Mouse (Mus musculus) cerebellum, postnatal 4 days (tissue): ENCODE data around the gene S100a2.

Source experiments
- DNase-seq, 2 experiments: peaks; one replicate each; pipeline ENCODE4 v3.0.0; 2022; ENCODE audit warnings: low spot score in 2 of 2, mixed read lengths in 1 of 2

Gene S100a2

DNA sequence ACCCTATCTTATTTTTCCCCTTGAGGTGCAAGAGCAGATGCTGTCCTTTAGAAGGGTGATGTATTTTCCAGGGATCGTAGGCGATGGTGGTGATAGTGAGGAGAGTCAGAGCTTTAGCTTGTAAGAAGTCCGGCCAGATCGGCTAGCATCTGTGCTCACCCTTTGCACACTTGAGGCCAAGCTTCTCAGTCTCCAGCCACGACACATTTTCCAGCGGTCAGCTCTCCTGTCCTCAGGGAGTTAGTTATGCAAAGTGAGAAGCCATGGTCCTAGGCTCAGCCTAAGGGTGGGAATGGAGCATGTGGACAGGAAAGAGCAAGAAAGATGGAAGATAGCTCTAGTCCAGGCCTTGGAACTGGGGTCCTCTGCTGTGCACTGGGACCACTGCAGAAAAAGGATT is 6.8 kb downstream of the S100a2 start:
- no peak for DNase-seq

DNA sequence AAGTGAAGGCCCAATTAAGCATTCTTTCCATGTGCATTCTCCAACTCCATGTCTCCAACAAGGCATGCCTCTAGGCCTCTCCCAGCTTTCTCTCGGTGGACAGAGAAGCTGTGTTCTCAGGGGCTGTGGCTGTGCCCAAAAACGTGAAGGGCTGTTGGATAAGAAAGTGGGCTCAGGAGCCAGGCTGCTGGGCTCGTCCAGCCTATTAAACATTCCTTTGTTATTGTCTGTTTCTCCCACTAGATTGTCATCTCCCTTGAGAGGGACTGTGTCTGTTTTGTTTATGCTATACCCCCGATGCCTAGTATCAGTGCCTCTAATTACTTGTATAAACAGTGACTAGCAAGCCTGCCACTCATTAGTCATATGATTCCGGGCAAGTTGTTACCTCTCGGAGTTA is 7.7 kb downstream of the S100a2 start:
- DNase-seq, result no peak

DNA sequence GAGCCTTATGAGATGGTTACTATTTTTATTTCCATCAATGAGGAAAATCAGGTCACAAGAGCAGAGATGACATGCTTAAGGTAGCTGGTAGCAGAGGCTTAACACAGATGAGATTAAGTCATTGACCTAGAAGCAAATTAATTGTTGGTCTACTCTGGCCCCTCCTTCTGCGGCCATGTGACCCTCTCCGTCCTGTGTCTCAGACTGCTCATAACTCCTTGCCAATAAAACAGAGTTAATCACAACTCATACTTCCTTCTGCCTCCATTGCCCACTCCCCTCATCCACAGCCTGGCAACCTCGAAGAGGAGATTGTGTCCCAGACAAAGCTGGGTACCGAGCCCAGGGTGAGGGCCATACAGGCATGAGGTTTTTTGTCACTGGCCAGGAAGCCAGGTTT is 8.2 kb downstream of the S100a2 start:
- no peak for DNase-seq

DNA sequence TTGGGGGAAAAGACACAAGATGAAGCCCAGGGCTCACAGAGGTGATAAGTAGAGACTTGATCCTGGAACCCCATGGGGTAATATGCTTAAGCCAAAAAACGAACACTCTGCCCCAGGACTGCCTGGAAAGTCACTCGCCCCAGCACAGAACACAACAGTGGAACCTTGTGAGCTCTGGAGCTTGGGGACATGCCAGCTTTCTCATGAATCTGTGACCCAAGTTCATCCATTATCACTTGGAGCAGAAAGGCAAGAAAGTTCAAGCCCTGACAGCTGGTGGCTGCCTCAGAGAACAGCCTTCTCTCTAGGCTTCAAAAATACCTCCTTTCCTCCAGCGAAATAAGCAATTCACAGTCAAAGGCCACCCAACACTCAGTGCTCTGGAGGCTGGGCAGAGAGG is 9.4 kb downstream of the S100a2 start:
- DNase-seq, result no peak

DNA sequence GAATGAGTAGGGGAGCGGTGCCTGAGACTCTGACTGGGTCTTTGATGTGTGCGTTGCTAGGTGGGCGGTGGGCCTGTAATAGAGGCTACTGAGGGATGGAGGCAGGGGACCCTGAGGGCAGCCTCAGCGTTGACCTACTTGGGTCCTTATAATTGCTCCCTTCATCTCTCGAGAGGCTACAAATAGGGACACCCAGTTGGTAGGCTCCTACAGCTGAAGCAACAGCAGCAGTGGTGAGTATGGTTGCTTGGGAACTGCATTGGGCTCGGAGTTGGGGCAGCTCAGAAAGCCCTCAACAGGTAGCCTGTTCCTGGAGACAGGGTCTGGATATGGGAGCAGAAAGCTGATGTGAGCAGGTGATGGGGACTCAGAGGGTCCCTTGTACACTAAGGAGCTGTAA is 10.0 kb downstream of the S100a2 start:
- DNase-seq, result no peak

DNA sequence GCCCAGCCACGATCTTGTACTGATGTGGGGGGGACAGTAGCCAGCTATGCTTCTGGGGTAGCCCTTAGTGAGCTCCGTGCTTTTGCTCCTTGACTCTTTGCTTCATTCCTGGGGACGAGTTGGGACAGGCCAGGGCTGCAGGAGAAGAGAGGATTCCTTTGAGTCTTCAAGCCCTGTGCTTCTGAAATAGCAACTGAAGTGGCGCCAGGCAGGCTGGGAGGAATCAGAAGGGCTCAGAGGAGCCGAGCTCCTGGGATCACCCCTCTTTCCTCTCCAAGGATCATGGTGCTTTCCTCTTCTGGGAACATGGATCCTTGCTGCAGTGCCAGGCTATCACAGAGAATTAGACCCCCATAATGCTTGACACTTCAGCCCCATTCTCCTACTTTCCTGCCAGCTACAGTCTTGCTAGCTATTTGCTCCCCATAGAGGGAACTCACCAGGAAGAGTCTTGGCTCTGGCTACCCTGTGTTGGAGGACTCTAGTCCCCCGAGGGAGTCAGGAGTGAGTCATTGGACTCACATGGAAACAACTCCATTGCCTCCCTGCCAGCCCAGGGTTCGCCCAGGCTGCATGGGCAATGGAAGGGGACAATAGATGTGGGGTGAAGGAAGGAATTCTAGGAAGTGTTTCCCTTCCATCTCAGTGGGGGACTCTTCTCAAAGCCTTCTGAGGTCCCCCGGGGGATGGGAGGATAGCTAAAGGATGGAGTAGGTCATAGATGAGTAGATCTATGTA is 10.6 kb downstream of the S100a2 start:
- no peak for DNase-seq

DNA sequence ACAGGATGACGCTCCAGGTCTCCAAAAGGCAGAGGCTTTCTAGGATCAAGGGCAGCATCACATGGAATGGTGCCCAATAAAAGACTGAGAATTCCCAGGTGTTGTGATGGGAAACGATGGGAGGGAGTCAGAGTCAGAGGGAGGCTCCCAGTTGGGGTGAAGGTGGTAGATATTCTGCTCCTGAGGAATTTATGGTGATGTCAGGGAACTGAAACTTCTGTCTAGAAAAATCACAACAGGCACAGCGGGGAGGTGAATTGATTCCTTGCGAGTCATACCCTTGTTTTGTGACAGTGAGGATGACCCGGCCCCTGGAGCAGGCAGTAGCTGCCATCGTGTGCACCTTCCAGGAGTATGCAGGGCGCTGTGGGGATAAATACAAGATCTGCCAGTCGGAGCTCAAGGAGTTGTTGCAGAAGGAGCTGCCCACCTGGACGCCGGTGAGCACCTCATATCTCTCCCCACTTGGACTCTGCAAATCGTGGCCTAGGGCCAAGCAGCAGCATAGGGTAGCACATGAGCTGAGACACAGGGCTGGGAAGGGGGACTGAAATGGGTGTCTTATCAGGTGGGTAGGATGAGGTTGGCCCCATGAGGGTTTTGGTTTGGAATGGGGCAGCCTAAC is 11.6 kb downstream of the S100a2 start, which contains the start of gene Gm42674:
Gm42674 (plus strand) TSS at position 419 of the 625 bp plus-strand sequence.
- DNase-seq, result no peak

DNA sequence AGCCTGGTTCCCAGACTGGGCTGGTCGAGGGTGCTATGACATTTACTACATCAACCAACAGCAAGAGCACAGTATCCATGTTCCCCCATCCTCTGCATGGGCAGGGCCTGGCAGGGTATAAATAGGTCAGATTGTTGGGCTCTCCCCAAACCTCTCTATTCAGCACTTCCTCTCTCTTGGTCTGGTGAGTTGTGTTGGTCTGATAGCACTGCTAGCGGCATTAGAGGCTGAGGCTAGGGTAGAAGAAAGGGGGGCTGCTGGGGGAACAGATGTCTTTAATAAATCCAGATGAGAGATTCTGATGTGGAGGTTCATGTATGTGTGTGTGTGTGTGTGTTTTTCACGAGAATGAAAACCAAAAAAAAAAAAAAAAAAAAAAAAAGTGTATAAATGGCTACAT is 13.6 kb downstream of the S100a2 start, which contains the start of gene S100a4:
S100a4 (plus strand) TSS at position 149 of the 400 bp plus-strand sequence.
- no peak for DNase-seq

DNA sequence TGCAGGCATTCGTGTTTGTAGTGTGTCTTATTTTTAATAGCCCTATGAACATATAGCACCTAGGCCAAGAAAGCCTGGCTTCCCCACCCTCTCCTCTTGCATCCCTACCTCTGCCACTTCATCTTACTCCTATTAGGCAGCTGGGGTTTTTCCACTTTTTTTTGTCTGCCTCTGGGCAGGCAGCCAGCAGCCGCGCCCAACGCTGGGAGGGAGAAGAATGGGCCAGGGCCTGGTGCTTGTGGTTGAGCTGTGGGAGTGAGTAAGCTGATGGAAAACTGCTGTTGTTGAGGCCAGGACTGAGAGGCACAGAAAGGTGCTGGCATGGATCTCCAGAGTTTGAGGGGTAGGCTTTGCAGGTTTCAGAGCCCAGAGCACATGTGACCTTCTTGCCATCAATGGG is 14.4 kb downstream of the S100a2 start:
- peak in 1 of 2 experiments; percentile 24 for DNase-seq

DNA sequence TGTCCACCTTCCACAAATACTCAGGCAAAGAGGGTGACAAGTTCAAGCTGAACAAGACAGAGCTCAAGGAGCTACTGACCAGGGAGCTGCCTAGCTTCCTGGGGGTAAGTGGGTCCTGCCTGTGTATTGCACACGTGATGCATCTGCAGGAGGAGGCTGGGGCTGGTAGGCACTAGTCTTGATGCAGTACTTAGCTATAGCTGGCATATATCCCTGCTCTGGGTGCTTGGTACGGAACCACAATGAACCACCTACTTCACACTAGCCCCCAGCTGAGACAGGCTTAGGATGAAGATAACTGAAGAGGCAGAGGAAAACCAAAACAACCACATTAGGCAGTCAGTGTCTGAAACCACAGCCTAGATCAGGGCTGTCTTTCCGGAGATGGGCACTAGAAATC is 15.0 kb downstream of the S100a2 start:
- no peak for DNase-seq

DNA sequence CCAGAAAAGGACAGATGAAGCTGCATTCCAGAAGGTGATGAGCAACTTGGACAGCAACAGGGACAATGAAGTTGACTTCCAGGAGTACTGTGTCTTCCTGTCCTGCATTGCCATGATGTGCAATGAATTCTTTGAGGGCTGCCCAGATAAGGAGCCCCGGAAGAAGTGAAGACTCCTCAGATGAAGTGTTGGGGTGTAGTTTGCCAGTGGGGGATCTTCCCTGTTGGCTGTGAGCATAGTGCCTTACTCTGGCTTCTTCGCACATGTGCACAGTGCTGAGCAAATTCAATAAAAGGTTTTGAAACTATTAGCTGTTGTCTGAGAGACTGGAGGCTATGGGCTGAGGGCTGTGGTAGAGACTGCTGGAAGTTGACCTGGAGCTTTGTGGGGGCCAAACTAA is 15.7 kb downstream of the S100a2 start:
- DNase-seq, result no peak

DNA sequence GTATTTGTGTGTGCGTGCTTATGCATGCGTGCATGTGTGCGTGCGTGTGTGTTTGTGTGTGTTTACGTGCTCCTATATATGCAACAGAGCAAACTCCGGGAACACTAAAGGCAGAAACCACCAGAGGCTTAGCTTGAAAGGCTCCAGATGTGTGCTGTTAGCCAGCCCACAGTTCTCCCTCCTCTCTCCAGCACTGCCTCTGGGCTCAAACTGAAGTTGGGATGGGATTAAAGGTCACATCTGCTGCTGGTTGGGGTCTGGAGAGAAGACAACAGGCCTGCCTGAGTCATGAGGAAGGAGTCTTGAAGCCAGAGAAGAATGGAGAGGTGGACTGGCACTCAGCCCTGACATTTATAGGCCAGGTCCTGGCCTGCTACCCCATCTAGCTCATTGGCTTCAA is 16.1 kb downstream of the S100a2 start:
- no peak for DNase-seq

DNA sequence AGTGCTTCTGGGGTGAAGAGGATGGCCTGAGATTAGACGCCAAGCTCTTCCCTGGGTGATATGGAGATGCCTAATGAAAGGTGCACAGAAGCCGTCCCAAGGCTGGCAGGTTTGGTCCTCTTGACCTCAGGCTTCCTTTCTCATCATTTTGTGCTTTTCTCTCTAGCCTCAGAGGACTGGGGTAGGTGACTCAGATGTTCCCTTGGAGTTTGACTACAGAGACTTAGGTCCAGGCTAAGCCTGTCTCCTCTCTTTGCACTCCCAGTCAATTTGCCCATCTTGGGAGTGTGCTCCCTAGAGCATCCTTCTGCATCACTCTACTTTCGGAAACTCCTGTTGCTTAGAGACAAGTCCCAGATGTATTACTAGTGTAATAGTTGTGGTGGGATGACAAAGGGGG is 17.3 kb downstream of the S100a2 start:
- no peak for DNase-seq

DNA sequence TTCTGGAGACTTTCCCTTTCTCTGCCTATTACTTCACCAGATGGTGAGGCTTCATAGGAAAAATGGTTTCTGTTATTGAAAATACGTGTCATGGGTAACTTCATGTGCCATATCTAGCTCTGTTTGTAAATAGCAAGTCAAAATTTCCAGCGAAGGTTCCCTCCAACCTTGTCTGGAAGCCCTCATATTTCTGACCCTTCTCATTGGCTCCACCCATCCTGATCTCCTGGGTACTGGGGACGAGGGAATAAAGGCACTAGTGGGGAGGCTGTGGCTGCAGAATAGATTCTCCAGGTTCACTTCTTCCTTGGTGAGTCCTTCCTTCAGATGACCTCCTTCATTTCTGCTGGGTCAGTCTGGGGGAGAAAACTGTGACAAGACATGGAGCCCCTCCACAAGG is 18.2 kb downstream of the S100a2 start, which contains the start of gene S100a5:
S100a5 (plus strand) TSS at position 301 of the 400 bp plus-strand sequence.
- no peak for DNase-seq

DNA sequence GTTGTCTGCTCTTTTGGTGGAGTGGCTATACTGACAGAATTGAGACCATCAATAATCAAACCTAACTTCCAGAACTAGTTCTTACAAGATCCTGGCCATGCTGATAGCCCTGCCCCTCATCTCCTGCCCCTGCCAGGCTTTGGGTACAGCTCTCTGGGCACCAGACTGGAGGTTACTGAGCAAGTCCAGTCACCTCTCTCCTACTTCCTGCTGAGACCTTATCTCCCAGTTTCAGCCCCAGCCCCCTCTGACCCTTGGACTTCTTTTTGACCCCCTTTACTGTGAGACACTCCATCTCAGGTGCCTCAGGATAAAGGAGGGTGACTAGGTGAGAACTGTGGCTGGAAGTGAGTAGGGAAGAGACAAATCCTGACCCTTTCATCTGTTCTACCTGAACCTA is 19.1 kb downstream of the S100a2 start:
- DNase-seq, result no peak

DNA sequence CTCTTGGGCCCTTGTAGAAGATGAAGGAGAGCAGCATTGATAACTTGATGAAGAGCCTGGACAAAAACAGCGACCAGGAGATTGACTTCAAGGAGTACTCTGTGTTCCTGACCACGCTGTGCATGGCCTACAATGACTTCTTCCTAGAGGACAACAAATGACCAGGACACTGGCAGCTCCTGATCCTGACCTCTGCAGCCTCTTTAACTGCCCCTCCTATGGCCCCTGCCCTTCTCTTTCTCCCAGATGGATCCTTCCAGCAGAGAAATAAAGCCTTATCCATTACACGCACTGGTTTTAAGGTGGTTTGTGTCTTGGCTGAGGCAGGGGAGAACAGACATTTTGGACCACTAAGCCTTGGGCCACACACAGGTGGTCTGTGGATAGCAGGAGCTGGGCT is 21.4 kb downstream of the S100a2 start:
- no peak for DNase-seq

DNA sequence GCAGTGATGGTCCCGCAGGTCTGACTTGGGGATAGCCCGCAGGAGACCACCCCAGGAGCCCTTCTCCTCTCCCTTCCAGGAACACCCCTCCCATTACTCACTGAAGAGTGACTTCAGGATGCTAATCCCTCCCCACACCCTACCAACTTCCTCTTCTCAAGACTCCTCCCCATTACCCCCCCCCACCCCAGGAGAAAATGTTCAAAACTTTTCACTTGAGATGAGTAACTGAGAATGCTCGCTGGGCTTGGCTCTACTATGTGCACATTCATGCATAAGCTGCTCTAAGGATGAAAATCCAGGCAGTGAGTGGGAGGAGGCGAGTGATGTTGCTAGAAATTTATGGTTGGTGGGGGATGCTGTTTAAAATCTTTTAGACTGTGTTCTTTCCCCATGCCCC is 22.0 kb downstream of the S100a2 start:
- no peak for DNase-seq

DNA sequence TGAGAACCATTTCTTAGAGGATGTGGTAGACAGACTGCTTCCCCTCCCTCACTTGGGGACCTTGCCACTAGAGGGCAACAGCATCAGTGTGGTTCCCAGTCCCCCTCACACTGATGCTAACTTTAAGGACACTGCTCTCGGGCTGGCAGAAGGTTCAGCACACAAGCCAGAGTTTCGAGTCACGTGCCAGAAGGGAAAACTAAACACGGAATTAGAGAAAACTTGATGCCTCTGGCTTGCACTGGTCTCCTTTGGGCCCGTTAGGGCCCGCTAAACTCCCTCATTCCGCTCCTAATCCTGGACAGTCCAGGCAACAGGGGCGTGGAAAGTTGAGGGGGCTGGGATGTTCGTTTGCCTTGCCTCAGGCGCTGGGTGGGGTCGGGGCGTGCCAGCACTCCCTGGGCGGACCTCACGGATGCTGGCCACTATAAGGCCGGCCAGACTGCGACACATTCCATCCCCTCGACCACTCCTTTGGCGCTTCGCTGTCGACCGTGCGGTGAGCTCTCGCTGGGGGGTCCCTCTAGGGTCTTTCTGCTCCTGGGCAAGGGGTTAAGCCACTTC is 22.8 kb downstream of the S100a2 start, which contains the start of gene S100a6:
S100a6 (plus strand) TSS at position 155 of the 564 bp plus-strand sequence.
- DNase-seq, result peak in 1 of 2 experiments; percentile 42

DNA sequence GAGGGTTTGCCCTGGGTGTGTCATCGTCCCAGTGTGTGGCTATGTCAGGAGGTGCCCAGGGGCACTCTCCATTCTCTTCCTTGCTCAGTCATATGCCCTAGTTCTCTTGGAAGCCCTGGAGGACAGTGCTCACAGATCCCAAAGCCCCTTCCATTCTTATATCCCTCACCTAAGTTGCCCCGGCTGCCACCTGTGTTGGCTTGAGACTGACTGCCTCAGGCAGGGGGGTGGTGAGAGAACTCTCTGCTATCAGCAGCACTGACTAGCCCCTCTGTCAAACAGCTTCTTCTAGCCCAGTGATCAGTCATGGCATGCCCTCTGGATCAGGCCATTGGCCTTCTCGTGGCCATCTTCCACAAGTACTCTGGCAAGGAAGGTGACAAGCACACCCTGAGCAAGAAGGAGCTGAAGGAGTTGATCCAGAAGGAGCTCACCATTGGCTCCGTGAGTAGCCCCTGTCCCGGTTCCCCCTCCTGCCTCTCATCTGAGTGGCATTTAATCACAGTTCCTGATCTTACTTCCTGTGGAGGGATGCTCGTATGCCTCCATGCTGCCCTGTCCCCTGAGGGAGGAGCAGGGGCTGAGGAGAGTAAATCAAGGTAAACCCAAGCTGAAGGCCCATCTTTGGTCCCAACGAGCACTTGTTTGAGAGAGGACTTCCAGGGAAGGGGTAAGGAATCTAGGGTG is 23.6 kb downstream of the S100a2 start:
- DNase-seq, result no peak

DNA sequence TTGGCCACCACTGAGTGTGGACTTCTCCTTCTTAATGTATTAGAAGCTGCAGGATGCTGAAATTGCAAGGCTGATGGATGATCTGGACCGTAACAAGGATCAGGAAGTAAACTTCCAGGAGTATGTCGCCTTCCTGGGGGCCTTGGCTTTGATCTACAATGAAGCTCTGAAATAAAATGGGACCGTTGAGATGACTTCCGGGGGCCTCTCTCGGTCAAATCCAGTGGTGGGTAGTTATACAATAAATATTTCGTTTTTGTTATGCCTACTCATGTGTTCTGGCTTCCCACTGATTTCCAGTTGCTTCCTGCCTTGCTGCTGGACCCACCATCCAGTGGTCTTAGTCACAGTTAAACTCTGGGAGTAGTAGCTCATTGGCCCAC is 24.1 kb downstream of the S100a2 start:
- no peak for DNase-seq

DNA sequence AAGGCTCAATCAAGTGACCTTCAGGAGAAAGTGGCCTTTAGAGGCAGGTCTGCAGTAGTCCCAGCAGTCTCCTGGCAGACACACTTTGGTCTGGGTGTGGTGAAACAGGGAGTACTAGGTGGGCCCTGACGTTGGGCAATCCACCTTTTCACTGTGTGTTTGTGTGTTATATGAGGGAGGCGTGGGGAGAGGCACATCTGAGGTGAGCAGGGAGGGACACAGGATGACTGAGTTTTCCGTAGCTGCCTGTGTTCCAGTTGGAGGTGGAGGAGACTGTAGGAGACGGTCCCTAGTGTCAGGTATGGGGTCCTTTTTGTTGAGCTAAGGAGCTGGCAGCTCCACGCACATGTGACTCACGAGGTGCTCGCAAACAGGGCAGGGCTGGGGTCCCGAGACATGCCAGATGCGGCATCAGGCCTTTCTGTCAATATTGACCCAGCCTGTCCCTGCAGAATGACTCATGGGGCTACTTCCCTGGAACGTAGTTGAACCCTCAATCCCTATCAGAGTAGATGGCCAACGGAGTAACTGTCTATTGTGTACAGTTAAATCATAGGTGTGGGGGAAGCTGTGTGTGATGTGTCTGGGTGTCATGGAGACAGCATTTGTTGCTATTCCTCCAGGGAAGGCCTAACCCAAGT is 24.7 kb downstream of the S100a2 start:
- no peak for DNase-seq

DNA sequence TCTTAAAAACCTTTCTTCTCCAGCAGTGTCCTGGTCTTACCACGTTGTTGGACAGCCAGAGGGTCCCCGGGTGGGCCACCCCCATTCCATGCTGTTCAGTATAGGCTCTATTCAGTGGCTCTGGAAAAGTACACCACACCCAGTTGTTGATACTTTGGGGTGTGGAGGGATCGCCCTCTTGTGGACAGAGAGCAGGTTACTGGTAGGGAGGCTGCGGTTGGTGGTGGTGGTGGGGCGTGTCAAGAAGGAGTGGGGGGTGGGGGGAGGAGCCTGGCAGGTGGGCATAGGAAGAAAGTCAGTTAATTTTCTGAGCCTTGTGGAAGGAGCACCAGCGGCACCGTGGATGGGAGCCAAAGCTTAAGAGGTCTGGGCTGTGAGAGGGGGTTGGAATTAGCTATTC is 25.4 kb downstream of the S100a2 start:
- DNase-seq, result peak in 1 of 2 experiments; percentile 55
